Mouse (Mus musculus) CH12.LX (cell line): Measurements from ENCODE around the gene Cdk17. TPM values are rescaled to one million over a fixed set of nuclear protein-coding genes. Genes with fewer than 3 reads are reported as not detected.

ENCODE experiments used
- DNase-seq: peaks from one replicate; pipeline ENCODE4 v3.0.0-alpha.2; 2013; ENCODE audit errors: extremely low read depth
- H3K27ac ChIP-seq: 2 replicates; pipeline ENCODE4 v1.5.1; 2012; ENCODE audit warnings: low read depth, mild to moderate bottlenecking, control low read depth, moderate library complexity; ENCODE audit not compliant: insufficient read depth
- H3K27me3 ChIP-seq: replicated peaks from 2 replicates; pipeline ENCODE3; 2012; ENCODE audit warnings: inconsistent platforms
- H3K36me3 ChIP-seq, 2 experiments: replicated peaks in 1 of 2; 2 replicates each; pipeline versions ENCODE3 to v1.6.1; 2012; ENCODE audit warnings: inconsistent platforms in 1 of 2, low read length in 1 of 2, mild to moderate bottlenecking in 1 of 2, mixed read lengths in 1 of 2, moderate library complexity in 1 of 2; ENCODE audit not compliant: control insufficient read depth in 1 of 2, insufficient read depth in 1 of 2
- H3K4me1 ChIP-seq, 2 experiments: 2 replicates each; pipeline ENCODE4 v1.6.1; 2012; ENCODE audit warnings: inconsistent platforms in 1 of 2, moderate library complexity in 1 of 2; ENCODE audit not compliant: insufficient read depth in 2 of 2, control insufficient read depth in 1 of 2
- H3K4me2 ChIP-seq: 2 replicates; pipeline ENCODE4 v1.6.1; 2012; ENCODE audit warnings: low read depth, mild to moderate bottlenecking, control low read depth; ENCODE audit not compliant: poor library complexity, insufficient read depth, severe bottlenecking
- H3K4me3 ChIP-seq, 3 experiments: fragments of 150-350 bp in 1 of 3; sonication (generic) in 1 of 3; replicated peaks in 1 of 3; 2 replicates each; pipeline versions ENCODE3 to v1.5.1; 2011 to 2012; ENCODE audit warnings: low read depth in 2 of 3, low read length in 2 of 3, mild to moderate bottlenecking in 2 of 3, moderate library complexity in 2 of 3, control low read depth in 1 of 3, improper control_type of control experiment in 1 of 3, inconsistent platforms in 1 of 3, mixed read lengths in 1 of 3; ENCODE audit not compliant: poor library complexity in 1 of 3
- H3K79me2 ChIP-seq: replicated peaks from 2 replicates; pipeline ENCODE4 v1.6.1; 2012; ENCODE audit warnings: mild to moderate bottlenecking, moderate library complexity; ENCODE audit not compliant: control insufficient read depth, poor library complexity, insufficient read depth, severe bottlenecking; ENCODE audit errors: extremely low read depth
- H3K9ac ChIP-seq: 2 replicates; pipeline ENCODE4 v1.6.1; 2012; ENCODE audit warnings: low read depth, mild to moderate bottlenecking, control low read depth, moderate library complexity; ENCODE audit not compliant: insufficient read depth
- H3K9me3 ChIP-seq: replicated peaks from 2 replicates; pipeline ENCODE3; 2012; ENCODE audit warnings: low read length, inconsistent platforms, mixed read lengths
- BHLHE40 ChIP-seq: IDR thresholded peaks from 2 replicates; pipeline ENCODE4 v1.6.1; 2011; ENCODE audit warnings: mild to moderate bottlenecking, low read depth, low read length, improper control_type of control experiment
- CHD1 ChIP-seq: IDR thresholded peaks from 2 replicates; pipeline ENCODE4 v1.6.1; 2012; ENCODE audit warnings: low read depth, low read length, improper control_type of control experiment, inconsistent platforms
- CHD2 ChIP-seq: IDR thresholded peaks from 2 replicates; pipeline ENCODE4 v1.6.1; 2011; ENCODE audit warnings: low read length, improper control_type of control experiment
- CTCF ChIP-seq, 2 experiments: IDR thresholded peaks in 1 of 2; conservative IDR thresholded peaks in 1 of 2; 2 replicates each; pipeline ENCODE4 v1.5.1; 2011 to 2012; ENCODE audit warnings: low read depth in 2 of 2, low read length in 2 of 2, improper control_type of control experiment in 1 of 2, inconsistent platforms in 1 of 2, mild to moderate bottlenecking in 1 of 2, moderate library complexity in 1 of 2
- ELF1 ChIP-seq: IDR thresholded peaks from 2 replicates; pipeline ENCODE4 v1.6.1; 2014; ENCODE audit warnings: low read depth, mild to moderate bottlenecking, inconsistent platforms, low read length, improper control_type of control experiment
- EP300 ChIP-seq: IDR thresholded peaks from 2 replicates; pipeline ENCODE4 v1.6.1; 2011; ENCODE audit warnings: low read length, improper control_type of control experiment
- ETS1 ChIP-seq: conservative IDR thresholded peaks from 2 replicates; pipeline ENCODE4 v1.6.1; 2012; ENCODE audit warnings: low read depth, mild to moderate bottlenecking, inconsistent platforms, low read length, improper control_type of control experiment, moderate library complexity
- HCFC1 ChIP-seq: IDR thresholded peaks from 2 replicates; pipeline ENCODE4 v1.6.1; 2012; ENCODE audit warnings: low read depth, mild to moderate bottlenecking, inconsistent platforms, low read length, improper control_type of control experiment
- KAT2A ChIP-seq: IDR thresholded peaks from 2 replicates; pipeline ENCODE4 v1.6.1; 2012; ENCODE audit warnings: low read length, improper control_type of control experiment, inconsistent platforms; ENCODE audit not compliant: insufficient replicate concordance
- MAX ChIP-seq: IDR thresholded peaks from 2 replicates; pipeline ENCODE4 v1.6.1; 2011; ENCODE audit warnings: low read length, improper control_type of control experiment
- MEF2A ChIP-seq: IDR thresholded peaks from 2 replicates; pipeline ENCODE4 v1.6.1; 2014; ENCODE audit warnings: low read depth, mild to moderate bottlenecking, inconsistent platforms, low read length, improper control_type of control experiment, borderline replicate concordance
- MXI1 ChIP-seq: IDR thresholded peaks from 2 replicates; pipeline ENCODE4 v1.6.1; 2011; ENCODE audit warnings: mild to moderate bottlenecking, low read depth, low read length, improper control_type of control experiment
- MYC ChIP-seq: IDR thresholded peaks from 2 replicates; pipeline ENCODE4 v1.6.1; 2011; ENCODE audit warnings: low read depth, mild to moderate bottlenecking, improper control_type of control experiment, low read length
- NRF1 ChIP-seq: IDR thresholded peaks from 2 replicates; pipeline ENCODE4 v1.6.1; 2014; ENCODE audit warnings: low read depth, mild to moderate bottlenecking, inconsistent platforms, low read length, improper control_type of control experiment, moderate library complexity
- PAX5 ChIP-seq: IDR thresholded peaks from 2 replicates; pipeline ENCODE4 v1.6.1; 2012; ENCODE audit warnings: low read length, inconsistent platforms, mixed read lengths
- POLR2A ChIP-seq: IDR thresholded peaks from 2 replicates; pipeline ENCODE4 v1.6.1; 2011; ENCODE audit warnings: low read depth, mild to moderate bottlenecking, improper control_type of control experiment, low read length
- SMC3 ChIP-seq: IDR thresholded peaks from 2 replicates; pipeline ENCODE4 v1.6.1; 2011; ENCODE audit warnings: low read depth, low read length, improper control_type of control experiment
- TCF12 ChIP-seq: IDR thresholded peaks from 2 replicates; pipeline ENCODE4 v1.6.1; 2014; ENCODE audit warnings: low read depth, mild to moderate bottlenecking, inconsistent platforms, low read length, improper control_type of control experiment
- USF1 ChIP-seq: IDR thresholded peaks from 2 replicates; pipeline ENCODE4 v1.6.1; 2014; ENCODE audit warnings: low read depth, mild to moderate bottlenecking, inconsistent platforms, low read length, improper control_type of control experiment
- USF2 ChIP-seq: conservative IDR thresholded peaks from 2 replicates; pipeline ENCODE4 v1.6.1; 2011; ENCODE audit warnings: low read depth, low read length, improper control_type of control experiment
- ZC3H11A ChIP-seq: IDR thresholded peaks from 2 replicates; pipeline ENCODE4 v1.6.1; 2012; ENCODE audit warnings: low read depth, mild to moderate bottlenecking, inconsistent platforms, low read length, improper control_type of control experiment
- ZKSCAN1 ChIP-seq: IDR thresholded peaks from 2 replicates; pipeline ENCODE4 v1.6.1; 2012; ENCODE audit warnings: low read depth, inconsistent platforms, low read length, improper control_type of control experiment, borderline replicate concordance
- ZNF384 ChIP-seq: IDR thresholded peaks from 2 replicates; pipeline ENCODE4 v1.6.1; 2012; ENCODE audit warnings: low read depth, low read length, improper control_type of control experiment, inconsistent platforms
- dilution Hi-C: fragments of 300-500 bp; cut with MboI; formaldehyde crosslinking; loops from 2 replicates; pipeline ENCODE4 v1.14.3; 2020; ENCODE audit warnings: low sequenced_read_pairs; ENCODE audit not compliant: extremely low pct_unique_long_range_greater_than_20kb, extremely low pct_ligation_motif_present
- in situ Hi-C: fragments of 300-500 bp; cut with MboI; formaldehyde crosslinking; loops from 3 replicates; pipeline ENCODE4 v1.14.3; 2019; ENCODE audit warnings: low sequenced_read_pairs, low pct_ligation_motif_present, low pct_unique_long_range_greater_than_20kb, mixed read lengths
- polyA plus RNA-seq: library from polyadenylated mRNA; unstranded; fragments of >175 nt; gene quantifications from 2 replicates; pipeline ENCODE4 v1.2.1, GENCODE M21; 2012; ENCODE audit warnings: low read depth; ENCODE audit not compliant: insufficient read length
- total RNA-seq, 2 experiments: library from RNA; depleted of rRNA; stranded (reverse); fragments of 300-350 nt in 1 of 2; fragments of >200 nt in 1 of 2; gene quantifications; 2 replicates each; pipeline ENCODE4 v1.2.3; 2012 to 2014

Gene Cdk17
- total and polyA plus RNA-seq, 3 experiments: 23.4 to 51.3 (median 28.5) TPM

- in situ Hi-C loops (no loop called here), dilution Hi-C loops (no loop called here)
- no peak for TF ChIP-seq KAT2A
- TF ChIP-seq CHD1: no peak
- no peak for TF ChIP-seq CHD2
- no peak for TF ChIP-seq MEF2A
- no peak for TF ChIP-seq TCF12
- no peak for TF ChIP-seq MYC
- no peak for TF ChIP-seq CTCF (conservative IDR thresholded peaks at IDR 0.05 in 1 of 2, IDR thresholded peaks at IDR 0.05 in 1 of 2; ENCODE audit: low read depth in 2 of 2, low read length in 2 of 2)
- no peak for TF ChIP-seq ELF1
- TF ChIP-seq BHLHE40: no peak
- TF ChIP-seq USF1: no peak
- no peak for TF ChIP-seq ETS1
- no peak for TF ChIP-seq ZC3H11A
- no peak for TF ChIP-seq USF2
- TF ChIP-seq NRF1: no peak
- no peak for TF ChIP-seq POLR2A
- no peak for TF ChIP-seq EP300
- no peak for TF ChIP-seq ZKSCAN1
- no peak for TF ChIP-seq MXI1
- H3K27ac ChIP-seq: no peak overlapping the region
- no peak overlapping the region for H3K9ac ChIP-seq
- peaks cover 68 to 88% of the 10 kb centered on the region in 2 experiments for H3K36me3 ChIP-seq
- no peaks in the 10 kb centered on the region for H3K27me3 ChIP-seq
- H3K4me3 ChIP-seq: no peak overlapping the region
- H3K79me2 ChIP-seq: peaks cover 2% of the 10 kb centered on the region; the same call in 1 of the 2 replicates
- H3K4me1 ChIP-seq: peaks cover 10 to 68% of the 10 kb centered on the region in 2 experiments
- no peak for DNase-seq
- no peaks in the 10 kb centered on the region for H3K9me3 ChIP-seq
- no peak overlapping the region for H3K4me2 ChIP-seq
Observed at GRCm38 (mm10) chr10:93266521-93266920, 105.8 kb downstream of the Cdk17 start.

GRCm38 (mm10) chr10:93267509-93267908, 106.8 kb downstream of the Cdk17 start:
- in situ Hi-C loops: no loop called here
- peaks cover 16 to 68% of the 10 kb centered on the region in 2 experiments for H3K4me1 ChIP-seq
- H3K79me2 ChIP-seq: peaks cover 4% of the 10 kb centered on the region; the same call in 1 of the 2 replicates
- no peak overlapping the region for H3K4me2 ChIP-seq
- H3K9me3 ChIP-seq: no peaks in the 10 kb centered on the region
- no peak overlapping the region for H3K27ac ChIP-seq
- no peak for TF ChIP-seq ELF1
- TF ChIP-seq EP300: no peak
- no peak for TF ChIP-seq ZKSCAN1
- TF ChIP-seq MAX: no peak
- no peak for TF ChIP-seq ETS1
- TF ChIP-seq ZC3H11A: no peak
- TF ChIP-seq HCFC1: no peak
- TF ChIP-seq CHD2: no peak
- TF ChIP-seq PAX5: no peak
- TF ChIP-seq NRF1: no peak
- TF ChIP-seq SMC3: no peak
- TF ChIP-seq ZNF384: no peak
- H3K27me3 ChIP-seq: no peaks in the 10 kb centered on the region
- dilution Hi-C loops: no loop called here
- DNase-seq: no peak
- H3K9ac ChIP-seq: no peak overlapping the region
- H3K36me3 ChIP-seq: peaks cover 59 to 82% of the 10 kb centered on the region in 2 experiments
- H3K4me3 ChIP-seq: no peak overlapping the region
